9 mouse cellular contexts compared by ENCODE assay signal in genomic region chr5:139804107-139804551, GRCm38 (mm10). TPM values are rescaled to one million over a fixed set of nuclear protein-coding genes. Genes with fewer than 3 reads are reported as not detected.
DNase-seq lines count a peak whose midpoint lies in the region; ATAC-seq lines count a peak whose summit lies in the region.
"Had no signal": no experiment of that assay in that cellular context is flagged by ENCODE, and none has a peak within 500 bp of the region (broad histone marks: within the 10 kb centered on the region; RNA-seq: fewer than 3 reads in every experiment).

No protein-coding gene starts in this region.

- H3K27ac ChIP-seq in midbrain, embryonic 10.5 days (replicated peaks) = peak overlapping the region; percentile 72
- H3K27ac ChIP-seq in midbrain, embryonic 15.5 days = no peak overlapping the region
- no peak overlapping the region for H3K27ac ChIP-seq in embryonic facial prominence, embryonic 11.5 days (replicated peaks; ENCODE audit: low read depth, low read length)
- H3K27ac ChIP-seq in limb, embryonic 13.5 days = no peak overlapping the region

- no peak for ATAC-seq in midbrain, embryonic 15.5 days (replicated peaks)
- ATAC-seq in embryonic facial prominence, embryonic 11.5 days (replicated peaks; ENCODE audit: insufficient number of reproducible peaks, low FRiP score, low TSS enrichment, low read depth) = peak; percentile 45; the same call in 1 of the 2 replicates
- ATAC-seq in limb, embryonic 13.5 days (ENCODE audit: low FRiP score, low read depth) = peak; percentile 26; the same call in 1 of the 2 replicates

- H3K9ac ChIP-seq in midbrain, embryonic 15.5 days = no peak overlapping the region
- no peak overlapping the region for H3K9ac ChIP-seq in embryonic facial prominence, embryonic 11.5 days (replicated peaks; ENCODE audit: low read length)
- H3K9ac ChIP-seq in limb, embryonic 13.5 days = no peak overlapping the region

- peaks cover 28% of the 10 kb centered on the region for H3K36me3 ChIP-seq in midbrain, embryonic 10.5 days
- H3K36me3 ChIP-seq in midbrain, embryonic 15.5 days (replicated peaks) = peaks cover 12% of the 10 kb centered on the region; the same call in 1 of the 2 replicates
- no peaks in the 10 kb centered on the region; the same call in 1 of the 2 replicates for H3K36me3 ChIP-seq in embryonic facial prominence, embryonic 11.5 days (replicated peaks; ENCODE audit: control insufficient read depth, insufficient read depth, low read depth, low read length)
- peaks cover 13% of the 10 kb centered on the region for H3K36me3 ChIP-seq in limb, embryonic 13.5 days

- H3K9me3 ChIP-seq in midbrain, embryonic 10.5 days (replicated peaks) = no peaks in the 10 kb centered on the region
- H3K9me3 ChIP-seq in midbrain, embryonic 15.5 days = no peaks in the 10 kb centered on the region
- no peaks in the 10 kb centered on the region for H3K9me3 ChIP-seq in embryonic facial prominence, embryonic 11.5 days (replicated peaks; ENCODE audit: control insufficient read depth, low read length)
- H3K9me3 ChIP-seq in limb, embryonic 13.5 days = no peaks in the 10 kb centered on the region

- H3K4me1 ChIP-seq in midbrain, embryonic 10.5 days = peaks cover 31% of the 10 kb centered on the region
- peaks cover 13% of the 10 kb centered on the region for H3K4me1 ChIP-seq in midbrain, embryonic 15.5 days
- no peaks in the 10 kb centered on the region; the same call in 1 of the 2 replicates for H3K4me1 ChIP-seq in embryonic facial prominence, embryonic 11.5 days (ENCODE audit: control insufficient read depth, insufficient read depth, low read length)
- peaks cover 19% of the 10 kb centered on the region for H3K4me1 ChIP-seq in limb, embryonic 13.5 days

- peak; percentile 53 for DNase-seq in midbrain, embryonic 10.5 days (ENCODE audit: low spot score)
- peak; percentile 35 for DNase-seq in embryonic facial prominence, embryonic 11.5 days (ENCODE audit: low spot score)
- DNase-seq in spleen, postnatal 4 days (ENCODE audit: low spot score in 2 of 2) = peak; percentile 79 to 83
- DNase-seq in frontal cortex, postnatal 25 days (ENCODE audit: low spot score in 2 of 2) = no peak
- no peak for DNase-seq in kidney, postnatal 4 days
- DNase-seq in right cerebral cortex, postnatal 14 days = no peak

- H3K4me2 ChIP-seq in midbrain, embryonic 15.5 days = no peak overlapping the region
- no peak overlapping the region for H3K4me2 ChIP-seq in embryonic facial prominence, embryonic 11.5 days (ENCODE audit: low read depth, low read length)
- H3K4me2 ChIP-seq in limb, embryonic 13.5 days (replicated peaks) = peak overlapping the region; percentile 23

- peak overlapping the region; percentile 34 for H3K4me3 ChIP-seq in midbrain, embryonic 10.5 days
- no peak overlapping the region for H3K4me3 ChIP-seq in midbrain, embryonic 15.5 days
- H3K4me3 ChIP-seq in embryonic facial prominence, embryonic 11.5 days (ENCODE audit: low read depth, low read length) = no peak overlapping the region
- H3K4me3 ChIP-seq in limb, embryonic 13.5 days = no peak overlapping the region

- WGBS in midbrain, embryonic 10.5 days = 5% methylated on average over 6 of the region's 6 CpGs
- WGBS in midbrain, embryonic 15.5 days = 4% methylated on average over 6 of the region's 6 CpGs
- 7% methylated on average over 6 of the region's 6 CpGs for WGBS in embryonic facial prominence, embryonic 11.5 days
- 7% methylated on average over 6 of the region's 6 CpGs for WGBS in limb, embryonic 13.5 days

- 0 out of 2 replicates have a peak, but pooled peaks cover 3% of the 10 kb centered on the region for H3K27me3 ChIP-seq in midbrain, embryonic 10.5 days (ENCODE audit: low read depth, poor library complexity, severe bottlenecking)
- H3K27me3 ChIP-seq in midbrain, embryonic 15.5 days (replicated peaks) = no peaks in the 10 kb centered on the region
- no peaks in the 10 kb centered on the region for H3K27me3 ChIP-seq in embryonic facial prominence, embryonic 11.5 days (ENCODE audit: control insufficient read depth, insufficient read depth, low read length)
- H3K27me3 ChIP-seq in limb, embryonic 13.5 days = no peaks in the 10 kb centered on the region

RNA-seq across cellular contexts. Expression of gene Mafk, which starts 12.8 kb away (rescaled TPM):
- 9.7 and 9.9 TPM in 2 replicates for polyA plus RNA-seq in midbrain, embryonic 10.5 days (2016; fragmentation: Nextera tagmentation; extraction: Ambion mirVana)
- 18.2 and 18.8 TPM in 2 replicates for polyA plus RNA-seq in midbrain, embryonic 15.5 days (2015; fragmentation: Nextera tagmentation; extraction: Ambion mirVana)
- 3.4 and 4.2 TPM in 2 replicates for polyA plus RNA-seq in embryonic facial prominence, embryonic 11.5 days (2014; fragmentation: Nextera tagmentation; extraction: Ambion mirVana)
- polyA plus RNA-seq in limb, embryonic 13.5 days (2015; fragmentation: Nextera tagmentation; extraction: Ambion mirVana) = 7.3 and 8.6 TPM in 2 replicates

RNA-seq across cellular contexts. Expression of gene Tmem184a, which starts 15.6 kb away (rescaled TPM):
- 0.84 and 1.2 TPM in 2 replicates for polyA plus RNA-seq in midbrain, embryonic 10.5 days (2016; fragmentation: Nextera tagmentation; extraction: Ambion mirVana)
- 0.14 and 0.30 TPM in 2 replicates for polyA plus RNA-seq in midbrain, embryonic 15.5 days (2015; fragmentation: Nextera tagmentation; extraction: Ambion mirVana)
- 1.3 and 2.3 TPM in 2 replicates for polyA plus RNA-seq in embryonic facial prominence, embryonic 11.5 days (2014; fragmentation: Nextera tagmentation; extraction: Ambion mirVana)
- polyA plus RNA-seq in limb, embryonic 13.5 days (2015; fragmentation: Nextera tagmentation; extraction: Ambion mirVana) = 1.8 and 2.0 TPM in 2 replicates

RNA-seq across cellular contexts. Expression of gene Gm26938, which starts 22.1 kb away (rescaled TPM):
- polyA plus RNA-seq in midbrain, embryonic 10.5 days (2016; fragmentation: Nextera tagmentation; extraction: Ambion mirVana) = not detected in 2 replicates
- not detected in 2 replicates for polyA plus RNA-seq in midbrain, embryonic 15.5 days (2015; fragmentation: Nextera tagmentation; extraction: Ambion mirVana)
- polyA plus RNA-seq in embryonic facial prominence, embryonic 11.5 days (2014; fragmentation: Nextera tagmentation; extraction: Ambion mirVana) = 1.5 TPM in 1 of 2 replicates, not detected in the other
- not detected in 2 replicates for polyA plus RNA-seq in limb, embryonic 13.5 days (2015; fragmentation: Nextera tagmentation; extraction: Ambion mirVana)
- polyA plus RNA-seq: large intestine, adult 2 months had no signal

RNA-seq across cellular contexts. Expression of gene Psmg3, which starts 22.6 kb away (rescaled TPM):
- 100 and 102 TPM in 2 replicates for polyA plus RNA-seq in midbrain, embryonic 10.5 days (2016; fragmentation: Nextera tagmentation; extraction: Ambion mirVana)
- 74.0 and 78.2 TPM in 2 replicates for polyA plus RNA-seq in midbrain, embryonic 15.5 days (2015; fragmentation: Nextera tagmentation; extraction: Ambion mirVana)
- 67.8 and 73.9 TPM in 2 replicates for polyA plus RNA-seq in embryonic facial prominence, embryonic 11.5 days (2014; fragmentation: Nextera tagmentation; extraction: Ambion mirVana)
- polyA plus RNA-seq in limb, embryonic 13.5 days (2015; fragmentation: Nextera tagmentation; extraction: Ambion mirVana) = 68.3 and 80.7 TPM in 2 replicates

RNA-seq across cellular contexts. Expression of gene Ints1, which starts 28.7 kb away (rescaled TPM):
- 33.4 and 34.7 TPM in 2 replicates for polyA plus RNA-seq in midbrain, embryonic 10.5 days (2016; fragmentation: Nextera tagmentation; extraction: Ambion mirVana)
- polyA plus RNA-seq in midbrain, embryonic 15.5 days (2015; fragmentation: Nextera tagmentation; extraction: Ambion mirVana) = 32.8 and 34.3 TPM in 2 replicates
- 21.2 and 26.2 TPM in 2 replicates for polyA plus RNA-seq in embryonic facial prominence, embryonic 11.5 days (2014; fragmentation: Nextera tagmentation; extraction: Ambion mirVana)
- polyA plus RNA-seq in limb, embryonic 13.5 days (2015; fragmentation: Nextera tagmentation; extraction: Ambion mirVana) = 25.2 and 29.2 TPM in 2 replicates

Comparison
In these comparisons a context has a peak if more than half of its experiments do, and no peak if none do; other contexts are left out.
1. DNase-seq: peak in midbrain, embryonic 10.5 days (single experiment), embryonic facial prominence, embryonic 11.5 days (single experiment) and spleen, postnatal 4 days (2 of 2); none in frontal cortex, postnatal 25 days (0 of 2), kidney, postnatal 4 days (0 of 2) and right cerebral cortex, postnatal 14 days (single experiment).